Mouse (Mus musculus): ENCODE data around the gene Apol8. TPM values are rescaled to one million over a fixed set of nuclear protein-coding genes. Genes with fewer than 3 reads are reported as not detected.

Gene Apol8
- polyA plus RNA-seq, 1 experiment, result 4.8 TPM

- Histone ChIP-seq H3K4me3 (ENCODE audit: insufficient read depth, low read length) (no peak overlapping the region), H3K4me1 (ENCODE audit: control insufficient read depth, insufficient read depth, low read length) (peaks cover 5% of the 10 kb centered on the region), H3K27ac (ENCODE audit: insufficient read depth, low read length) (no peak overlapping the region)
- TF ChIP-seq CTCF (IDR thresholded peaks at IDR 0.05; ENCODE audit: extremely low read depth, insufficient read depth, low read length) (no peak), POLR2A (IDR thresholded peaks at IDR 0.05; ENCODE audit: extremely low read depth, insufficient read depth, low read length) (no peak)
These were observed 34.0 kb upstream of the Apol8 start for GRCm38 (mm10) chr15:77790656-77791405.

GRCm38 (mm10) chr15:77789186-77789585, 32.4 kb upstream of the Apol8 start:
- TF ChIP-seq POLR2A (IDR thresholded peaks at IDR 0.05; ENCODE audit: extremely low read depth, insufficient read depth, low read length) (no peak), CTCF (IDR thresholded peaks at IDR 0.05; ENCODE audit: extremely low read depth, insufficient read depth, low read length) (no peak)
- Histone ChIP-seq H3K4me3 (ENCODE audit: insufficient read depth, low read length) (no peak overlapping the region), H3K4me1 (ENCODE audit: control insufficient read depth, insufficient read depth, low read length) (peaks cover 9% of the 10 kb centered on the region), H3K27ac (ENCODE audit: insufficient read depth, low read length) (no peak overlapping the region)

GRCm38 (mm10) chr15:77788356-77788755, 31.6 kb upstream of the Apol8 start:
- Histone ChIP-seq H3K4me1 (ENCODE audit: control insufficient read depth, insufficient read depth, low read length) (peaks cover 9% of the 10 kb centered on the region), H3K4me3 (ENCODE audit: insufficient read depth, low read length) (no peak overlapping the region), H3K27ac (ENCODE audit: insufficient read depth, low read length) (no peak overlapping the region)
- TF ChIP-seq CTCF (IDR thresholded peaks at IDR 0.05; ENCODE audit: extremely low read depth, insufficient read depth, low read length) (no peak), POLR2A (IDR thresholded peaks at IDR 0.05; ENCODE audit: extremely low read depth, insufficient read depth, low read length) (no peak)

- Histone ChIP-seq H3K4me3 (ENCODE audit: insufficient read depth, low read length) (no peak overlapping the region), H3K27ac (ENCODE audit: insufficient read depth, low read length) (no peak overlapping the region), H3K4me1 (ENCODE audit: control insufficient read depth, insufficient read depth, low read length) (peaks cover 8% of the 10 kb centered on the region)
- no peak for TF ChIP-seq CTCF (IDR thresholded peaks at IDR 0.05; ENCODE audit: extremely low read depth, insufficient read depth, low read length)
- TF ChIP-seq POLR2A (IDR thresholded peaks at IDR 0.05; ENCODE audit: extremely low read depth, insufficient read depth, low read length), result no peak
These were observed 29.0 kb upstream of the Apol8 start for GRCm38 (mm10) chr15:77785807-77786206.

GRCm38 (mm10) chr15:77784039-77784824, 27.4 kb upstream of the Apol8 start:
- TF ChIP-seq POLR2A (IDR thresholded peaks at IDR 0.05; ENCODE audit: extremely low read depth, insufficient read depth, low read length) (peak; percentile 70), CTCF (IDR thresholded peaks at IDR 0.05; ENCODE audit: extremely low read depth, insufficient read depth, low read length) (no peak)
- Histone ChIP-seq H3K27ac (ENCODE audit: insufficient read depth, low read length) (peak overlapping the region; percentile 76), H3K4me1 (ENCODE audit: control insufficient read depth, insufficient read depth, low read length) (peaks cover 8% of the 10 kb centered on the region), H3K4me3 (ENCODE audit: insufficient read depth, low read length) (no peak overlapping the region)

GRCm38 (mm10) chr15:77782449-77783014, 25.7 kb upstream of the Apol8 start:
- H3K4me1 ChIP-seq (ENCODE audit: control insufficient read depth, insufficient read depth, low read length), result peaks cover 8% of the 10 kb centered on the region
- no peak overlapping the region for H3K4me3 ChIP-seq (ENCODE audit: insufficient read depth, low read length)
- no peak for TF ChIP-seq POLR2A (IDR thresholded peaks at IDR 0.05; ENCODE audit: extremely low read depth, insufficient read depth, low read length)
- TF ChIP-seq CTCF (IDR thresholded peaks at IDR 0.05; ENCODE audit: extremely low read depth, insufficient read depth, low read length), result peak; percentile 64
- H3K27ac ChIP-seq (ENCODE audit: insufficient read depth, low read length), result no peak overlapping the region

- H3K27ac ChIP-seq (ENCODE audit: insufficient read depth, low read length), result no peak overlapping the region
- peak; percentile 87 for TF ChIP-seq CTCF (IDR thresholded peaks at IDR 0.05; ENCODE audit: extremely low read depth, insufficient read depth, low read length)
- no peak for TF ChIP-seq POLR2A (IDR thresholded peaks at IDR 0.05; ENCODE audit: extremely low read depth, insufficient read depth, low read length)
- no peaks in the 10 kb centered on the region for H3K4me1 ChIP-seq (ENCODE audit: control insufficient read depth, insufficient read depth, low read length)
- H3K4me3 ChIP-seq (ENCODE audit: insufficient read depth, low read length), result no peak overlapping the region
These were observed 18.6 kb upstream of the Apol8 start for GRCm38 (mm10) chr15:77775186-77775963.

- Histone ChIP-seq H3K4me3 (ENCODE audit: insufficient read depth, low read length) (no peak overlapping the region), H3K4me1 (ENCODE audit: control insufficient read depth, insufficient read depth, low read length) (no peaks in the 10 kb centered on the region), H3K27ac (ENCODE audit: insufficient read depth, low read length) (no peak overlapping the region)
- TF ChIP-seq POLR2A (IDR thresholded peaks at IDR 0.05; ENCODE audit: extremely low read depth, insufficient read depth, low read length), result no peak
- TF ChIP-seq CTCF (IDR thresholded peaks at IDR 0.05; ENCODE audit: extremely low read depth, insufficient read depth, low read length), result no peak
These were observed 17.5 kb upstream of the Apol8 start for GRCm38 (mm10) chr15:77774303-77774702.
